Mouse (Mus musculus): ENCODE measurements around the gene Aimp2. TPM values are rescaled to one million over a fixed set of nuclear protein-coding genes. Genes with fewer than 3 reads are reported as not detected.

Gene Aimp2
- total and polyA plus RNA-seq, 3 experiments: 30.4 to 40.6 (median 32.5) TPM

GRCm38 (mm10) chr5:143930656-143931055 lies 21.0 kb upstream of the Aimp2 start:
- H3K9ac ChIP-seq (ENCODE audit: low read depth, low read length): no peak overlapping the region
- H3K79me2 ChIP-seq (replicated peaks; ENCODE audit: control insufficient read depth, insufficient read depth, low read length): no peaks in the 10 kb centered on the region
- TF ChIP-seq EP300 (IDR thresholded peaks at IDR 0.05; ENCODE audit: insufficient read depth, low read depth, low read length) (no peak), POLR2A (IDR thresholded peaks at IDR 0.05; ENCODE audit: insufficient read depth, low read depth, low read length) (no peak), CTCF (IDR thresholded peaks at IDR 0.05) (no peak)
- H3K27me3 ChIP-seq (ENCODE audit: control insufficient read depth, insufficient read depth, low read length): no peaks in the 10 kb centered on the region
- H3K4me1 ChIP-seq (ENCODE audit: control insufficient read depth, insufficient read depth, low read length): no peaks in the 10 kb centered on the region
- no peak overlapping the region for H3K27ac ChIP-seq
- no peak for DNase-seq
- 92% methylated on average over 12 of the region's 12 CpGs for WGBS
- no peak overlapping the region for H3K4me3 ChIP-seq
- H3K36me3 ChIP-seq (ENCODE audit: control insufficient read depth, insufficient read depth, low read length): no peaks in the 10 kb centered on the region; the same call in 1 of the 2 replicates
- intact Hi-C loops (cut with DNase I): no loop called here

GRCm38 (mm10) chr5:143929291-143929690 lies 19.6 kb upstream of the Aimp2 start:
- no peak for DNase-seq
- no peak overlapping the region for H3K27ac ChIP-seq
- TF ChIP-seq EP300 (IDR thresholded peaks at IDR 0.05; ENCODE audit: insufficient read depth, low read depth, low read length) (no peak), CTCF (IDR thresholded peaks at IDR 0.05) (no peak), POLR2A (IDR thresholded peaks at IDR 0.05; ENCODE audit: insufficient read depth, low read depth, low read length) (no peak)
- H3K27me3 ChIP-seq (ENCODE audit: control insufficient read depth, insufficient read depth, low read length): no peaks in the 10 kb centered on the region
- intact Hi-C loops (cut with DNase I): no loop called here
- no peaks in the 10 kb centered on the region; the same call in 1 of the 2 replicates for H3K36me3 ChIP-seq (ENCODE audit: control insufficient read depth, insufficient read depth, low read length)
- no peak overlapping the region for H3K4me3 ChIP-seq
- H3K4me1 ChIP-seq (ENCODE audit: control insufficient read depth, insufficient read depth, low read length): no peaks in the 10 kb centered on the region
- no peak overlapping the region for H3K9ac ChIP-seq (ENCODE audit: low read depth, low read length)
- no peaks in the 10 kb centered on the region for H3K79me2 ChIP-seq (replicated peaks; ENCODE audit: control insufficient read depth, insufficient read depth, low read length)
- WGBS: 93% methylated on average over 4 of the region's 4 CpGs

- no peak for TF ChIP-seq POLR2A (IDR thresholded peaks at IDR 0.05; ENCODE audit: insufficient read depth, low read depth, low read length)
- TF ChIP-seq CTCF (IDR thresholded peaks at IDR 0.05): no peak
- no peak for TF ChIP-seq EP300 (IDR thresholded peaks at IDR 0.05; ENCODE audit: insufficient read depth, low read depth, low read length)
- H3K79me2 ChIP-seq (replicated peaks; ENCODE audit: control insufficient read depth, insufficient read depth, low read length): no peaks in the 10 kb centered on the region
- no peak for DNase-seq
- no peaks in the 10 kb centered on the region; the same call in 1 of the 2 replicates for H3K36me3 ChIP-seq (ENCODE audit: control insufficient read depth, insufficient read depth, low read length)
- H3K27ac ChIP-seq: no peak within 1 kb of the TSS
- intact Hi-C loops (cut with DNase I): no loop called here
- no peak within 1 kb of the TSS for H3K9ac ChIP-seq (ENCODE audit: low read depth, low read length)
- no peaks in the 10 kb centered on the region for H3K27me3 ChIP-seq (ENCODE audit: control insufficient read depth, insufficient read depth, low read length)
- no peaks in the 10 kb centered on the region for H3K4me1 ChIP-seq (ENCODE audit: control insufficient read depth, insufficient read depth, low read length)
- H3K4me3 ChIP-seq: no peak within 1 kb of the TSS
- 95% methylated on average over 8 of the region's 8 CpGs for WGBS
These were observed 18.2 kb upstream of the Aimp2 start, which contains the start of gene Gm42421 for GRCm38 (mm10) chr5:143927875-143928274. Gene Gm42421, plus strand, starts transcription at chr5:143928175.

GRCm38 (mm10) chr5:143924781-143925452 lies 15.3 kb upstream of the Aimp2 start:
- WGBS: 77% methylated on average over 6 of the region's 6 CpGs
- no peak overlapping the region for H3K27ac ChIP-seq
- H3K36me3 ChIP-seq (ENCODE audit: control insufficient read depth, insufficient read depth, low read length): no peaks in the 10 kb centered on the region; the same call in 1 of the 2 replicates
- intact Hi-C loops (cut with DNase I): no loop called here
- no peak overlapping the region for H3K9ac ChIP-seq (ENCODE audit: low read depth, low read length)
- no peak overlapping the region for H3K4me3 ChIP-seq
- no peak for DNase-seq
- TF ChIP-seq CTCF (IDR thresholded peaks at IDR 0.05) (no peak), POLR2A (IDR thresholded peaks at IDR 0.05; ENCODE audit: insufficient read depth, low read depth, low read length) (no peak), EP300 (IDR thresholded peaks at IDR 0.05; ENCODE audit: insufficient read depth, low read depth, low read length) (no peak)
- no peaks in the 10 kb centered on the region for H3K27me3 ChIP-seq (ENCODE audit: control insufficient read depth, insufficient read depth, low read length)
- no peaks in the 10 kb centered on the region for H3K4me1 ChIP-seq (ENCODE audit: control insufficient read depth, insufficient read depth, low read length)
- no peaks in the 10 kb centered on the region for H3K79me2 ChIP-seq (replicated peaks; ENCODE audit: control insufficient read depth, insufficient read depth, low read length)

GRCm38 (mm10) chr5:143918120-143918519 lies 8.5 kb upstream of the Aimp2 start:
- H3K27ac ChIP-seq: no peak overlapping the region
- H3K9ac ChIP-seq (ENCODE audit: low read depth, low read length): no peak overlapping the region
- H3K4me3 ChIP-seq: no peak overlapping the region
- no peaks in the 10 kb centered on the region for H3K79me2 ChIP-seq (replicated peaks; ENCODE audit: control insufficient read depth, insufficient read depth, low read length)
- H3K36me3 ChIP-seq (ENCODE audit: control insufficient read depth, insufficient read depth, low read length): no peaks in the 10 kb centered on the region
- no peak for DNase-seq
- intact Hi-C loops (cut with DNase I): no loop called here
- H3K27me3 ChIP-seq (ENCODE audit: control insufficient read depth, insufficient read depth, low read length): no peaks in the 10 kb centered on the region
- no peaks in the 10 kb centered on the region for H3K4me1 ChIP-seq (ENCODE audit: control insufficient read depth, insufficient read depth, low read length)
- no peak for TF ChIP-seq CTCF (IDR thresholded peaks at IDR 0.05)
- no peak for TF ChIP-seq POLR2A (IDR thresholded peaks at IDR 0.05; ENCODE audit: insufficient read depth, low read depth, low read length)
- TF ChIP-seq EP300 (IDR thresholded peaks at IDR 0.05; ENCODE audit: insufficient read depth, low read depth, low read length): no peak
- WGBS: 96% methylated on average over 3 of the region's 3 CpGs

- Histone ChIP-seq H3K27ac (no peak overlapping the region), H3K4me3 (no peak overlapping the region), H3K36me3 (ENCODE audit: control insufficient read depth, insufficient read depth, low read length) (no peaks in the 10 kb centered on the region), H3K9ac (ENCODE audit: low read depth, low read length) (no peak overlapping the region), H3K4me1 (ENCODE audit: control insufficient read depth, insufficient read depth, low read length) (no peaks in the 10 kb centered on the region), H3K79me2 (replicated peaks; ENCODE audit: control insufficient read depth, insufficient read depth, low read length) (no peaks in the 10 kb centered on the region), H3K27me3 (ENCODE audit: control insufficient read depth, insufficient read depth, low read length) (no peaks in the 10 kb centered on the region)
- DNase-seq: peak; percentile 53 to 56
- 45% methylated on average over 5 of the region's 5 CpGs for WGBS
- TF ChIP-seq POLR2A (IDR thresholded peaks at IDR 0.05; ENCODE audit: insufficient read depth, low read depth, low read length) (no peak), CTCF (IDR thresholded peaks at IDR 0.05) (peak; percentile 78), EP300 (IDR thresholded peaks at IDR 0.05; ENCODE audit: insufficient read depth, low read depth, low read length) (0 out of 2 replicates have a peak, but pooled peaks have one; percentile 54)
- intact Hi-C loops (cut with DNase I): loop anchor here (1.0 kb wide), 1 partner anchor 185 kb away; the partner anchor contains the start of gene Usp42
These were observed 7.8 kb upstream of the Aimp2 start for GRCm38 (mm10) chr5:143917418-143917817.

All from heart, adult 2 months (tissue).